Mouse (Mus musculus) CH12.LX (cell line): Measurements from ENCODE around the gene Sptbn1. TPM values are rescaled to one million over a fixed set of nuclear protein-coding genes. Genes with fewer than 3 reads are reported as not detected.

Source experiments
- DNase-seq: peaks from one replicate; pipeline ENCODE4 v3.0.0-alpha.2; 2013; ENCODE audit errors: extremely low read depth
- H3K27ac ChIP-seq: 2 replicates; pipeline ENCODE4 v1.5.1; 2012; ENCODE audit warnings: low read depth, mild to moderate bottlenecking, control low read depth, moderate library complexity; ENCODE audit not compliant: insufficient read depth
- H3K27me3 ChIP-seq: replicated peaks from 2 replicates; pipeline ENCODE3; 2012; ENCODE audit warnings: inconsistent platforms
- H3K36me3 ChIP-seq, 2 experiments: replicated peaks in 1 of 2; 2 replicates each; pipeline versions ENCODE3 to v1.6.1; 2012; ENCODE audit warnings: inconsistent platforms in 1 of 2, low read length in 1 of 2, mild to moderate bottlenecking in 1 of 2, mixed read lengths in 1 of 2, moderate library complexity in 1 of 2; ENCODE audit not compliant: control insufficient read depth in 1 of 2, insufficient read depth in 1 of 2
- H3K4me1 ChIP-seq, 2 experiments: 2 replicates each; pipeline ENCODE4 v1.6.1; 2012; ENCODE audit warnings: inconsistent platforms in 1 of 2, moderate library complexity in 1 of 2; ENCODE audit not compliant: insufficient read depth in 2 of 2, control insufficient read depth in 1 of 2
- H3K4me2 ChIP-seq: 2 replicates; pipeline ENCODE4 v1.6.1; 2012; ENCODE audit warnings: low read depth, mild to moderate bottlenecking, control low read depth; ENCODE audit not compliant: poor library complexity, insufficient read depth, severe bottlenecking
- H3K4me3 ChIP-seq, 3 experiments: fragments of 150-350 bp in 1 of 3; sonication (generic) in 1 of 3; replicated peaks in 1 of 3; 2 replicates each; pipeline versions ENCODE3 to v1.5.1; 2011 to 2012; ENCODE audit warnings: low read depth in 2 of 3, low read length in 2 of 3, mild to moderate bottlenecking in 2 of 3, moderate library complexity in 2 of 3, control low read depth in 1 of 3, improper control_type of control experiment in 1 of 3, inconsistent platforms in 1 of 3, mixed read lengths in 1 of 3; ENCODE audit not compliant: poor library complexity in 1 of 3
- H3K79me2 ChIP-seq: replicated peaks from 2 replicates; pipeline ENCODE4 v1.6.1; 2012; ENCODE audit warnings: mild to moderate bottlenecking, moderate library complexity; ENCODE audit not compliant: control insufficient read depth, poor library complexity, insufficient read depth, severe bottlenecking; ENCODE audit errors: extremely low read depth
- H3K9ac ChIP-seq: 2 replicates; pipeline ENCODE4 v1.6.1; 2012; ENCODE audit warnings: low read depth, mild to moderate bottlenecking, control low read depth, moderate library complexity; ENCODE audit not compliant: insufficient read depth
- H3K9me3 ChIP-seq: replicated peaks from 2 replicates; pipeline ENCODE3; 2012; ENCODE audit warnings: low read length, inconsistent platforms, mixed read lengths
- CHD1 ChIP-seq: IDR thresholded peaks from 2 replicates; pipeline ENCODE4 v1.6.1; 2012; ENCODE audit warnings: low read depth, low read length, improper control_type of control experiment, inconsistent platforms
- CHD2 ChIP-seq: IDR thresholded peaks from 2 replicates; pipeline ENCODE4 v1.6.1; 2011; ENCODE audit warnings: low read length, improper control_type of control experiment
- E2F4 ChIP-seq: IDR thresholded peaks from 2 replicates; pipeline ENCODE4 v1.6.1; 2011; ENCODE audit warnings: low read depth, low read length, improper control_type of control experiment; ENCODE audit not compliant: insufficient replicate concordance
- ELF1 ChIP-seq: IDR thresholded peaks from 2 replicates; pipeline ENCODE4 v1.6.1; 2014; ENCODE audit warnings: low read depth, mild to moderate bottlenecking, inconsistent platforms, low read length, improper control_type of control experiment
- ETS1 ChIP-seq: conservative IDR thresholded peaks from 2 replicates; pipeline ENCODE4 v1.6.1; 2012; ENCODE audit warnings: low read depth, mild to moderate bottlenecking, inconsistent platforms, low read length, improper control_type of control experiment, moderate library complexity
- HCFC1 ChIP-seq: IDR thresholded peaks from 2 replicates; pipeline ENCODE4 v1.6.1; 2012; ENCODE audit warnings: low read depth, mild to moderate bottlenecking, inconsistent platforms, low read length, improper control_type of control experiment
- MEF2A ChIP-seq: IDR thresholded peaks from 2 replicates; pipeline ENCODE4 v1.6.1; 2014; ENCODE audit warnings: low read depth, mild to moderate bottlenecking, inconsistent platforms, low read length, improper control_type of control experiment, borderline replicate concordance
- MXI1 ChIP-seq: IDR thresholded peaks from 2 replicates; pipeline ENCODE4 v1.6.1; 2011; ENCODE audit warnings: mild to moderate bottlenecking, low read depth, low read length, improper control_type of control experiment
- NELFE ChIP-seq: IDR thresholded peaks from 2 replicates; pipeline ENCODE4 v1.6.1; 2011; ENCODE audit warnings: low read depth, low read length, improper control_type of control experiment
- NRF1 ChIP-seq: IDR thresholded peaks from 2 replicates; pipeline ENCODE4 v1.6.1; 2014; ENCODE audit warnings: low read depth, mild to moderate bottlenecking, inconsistent platforms, low read length, improper control_type of control experiment, moderate library complexity
- POLR2A ChIP-seq: IDR thresholded peaks from 2 replicates; pipeline ENCODE4 v1.6.1; 2011; ENCODE audit warnings: low read depth, mild to moderate bottlenecking, improper control_type of control experiment, low read length
- POLR2AphosphoS2 ChIP-seq: IDR thresholded peaks from 2 replicates; pipeline ENCODE4 v1.6.1; 2011; ENCODE audit warnings: low read depth, low read length, improper control_type of control experiment
- RCOR1 ChIP-seq: conservative IDR thresholded peaks from 2 replicates; pipeline ENCODE4 v1.6.1; 2012; ENCODE audit warnings: low read depth, mild to moderate bottlenecking, inconsistent platforms, low read length, improper control_type of control experiment
- SIN3A ChIP-seq: IDR thresholded peaks from 2 replicates; pipeline ENCODE4 v1.6.1; 2012; ENCODE audit warnings: low read length, improper control_type of control experiment, inconsistent platforms
- SMC3 ChIP-seq: IDR thresholded peaks from 2 replicates; pipeline ENCODE4 v1.6.1; 2011; ENCODE audit warnings: low read depth, low read length, improper control_type of control experiment
- UBTF ChIP-seq: IDR thresholded peaks from 2 replicates; pipeline ENCODE4 v1.6.1; 2012; ENCODE audit warnings: low read depth, mild to moderate bottlenecking, inconsistent platforms, low read length, improper control_type of control experiment, moderate library complexity
- USF2 ChIP-seq: conservative IDR thresholded peaks from 2 replicates; pipeline ENCODE4 v1.6.1; 2011; ENCODE audit warnings: low read depth, low read length, improper control_type of control experiment
- ZNF384 ChIP-seq: IDR thresholded peaks from 2 replicates; pipeline ENCODE4 v1.6.1; 2012; ENCODE audit warnings: low read depth, low read length, improper control_type of control experiment, inconsistent platforms
- dilution Hi-C: fragments of 300-500 bp; cut with MboI; formaldehyde crosslinking; loops from 2 replicates; pipeline ENCODE4 v1.14.3; 2020; ENCODE audit warnings: low sequenced_read_pairs; ENCODE audit not compliant: extremely low pct_unique_long_range_greater_than_20kb, extremely low pct_ligation_motif_present
- in situ Hi-C: fragments of 300-500 bp; cut with MboI; formaldehyde crosslinking; loops from 3 replicates; pipeline ENCODE4 v1.14.3; 2019; ENCODE audit warnings: low sequenced_read_pairs, low pct_ligation_motif_present, low pct_unique_long_range_greater_than_20kb, mixed read lengths
- polyA plus RNA-seq: library from polyadenylated mRNA; unstranded; fragments of >175 nt; gene quantifications from 2 replicates; pipeline ENCODE4 v1.2.1, GENCODE M21; 2012; ENCODE audit warnings: low read depth; ENCODE audit not compliant: insufficient read length
- total RNA-seq, 2 experiments: library from RNA; depleted of rRNA; stranded (reverse); fragments of 300-350 nt in 1 of 2; fragments of >200 nt in 1 of 2; gene quantifications; 2 replicates each; pipeline ENCODE4 v1.2.3; 2012 to 2014

Gene Sptbn1
- total and polyA plus RNA-seq, 3 experiments = 38.2 to 54.7 (median 43.7) TPM

- in situ Hi-C loops = no loop called here
- Histone ChIP-seq H3K27ac (no peak overlapping the region), H3K9me3 (no peaks in the 10 kb centered on the region), H3K4me2 (no peak overlapping the region), H3K79me2 (peaks cover 15% of the 10 kb centered on the region), H3K27me3 (no peaks in the 10 kb centered on the region), H3K4me3 (no peak overlapping the region), H3K9ac (no peak overlapping the region), H3K4me1 (peaks cover 20 to 91% of the 10 kb centered on the region in 2 experiments), H3K36me3 (peaks cover 0 to 25% of the 10 kb centered on the region in 2 experiments)
- TF ChIP-seq ELF1 (no peak), MEF2A (no peak), POLR2AphosphoS2 (no peak), HCFC1 (no peak), POLR2A (no peak), USF2 (no peak), CHD2 (no peak), ZNF384 (no peak), NELFE (no peak), UBTF (no peak), SMC3 (no peak), SIN3A (no peak), E2F4 (no peak), NRF1 (no peak), MXI1 (no peak)
- dilution Hi-C loops = no loop called here
- DNase-seq = no peak
Observed at GRCm38 (mm10) chr11:30186902-30187470, 81.0 kb downstream of the Sptbn1 start.

GRCm38 (mm10) chr11:30184527-30184926, 83.4 kb downstream of the Sptbn1 start:
- Histone ChIP-seq H3K4me2 (no peak overlapping the region), H3K9me3 (no peaks in the 10 kb centered on the region), H3K4me3 (no peak overlapping the region), H3K27ac (no peak overlapping the region), H3K36me3 (peaks cover 0 to 42% of the 10 kb centered on the region in 2 experiments), H3K27me3 (no peaks in the 10 kb centered on the region), H3K9ac (no peak overlapping the region), H3K4me1 (peaks cover 20 to 67% of the 10 kb centered on the region in 2 experiments), H3K79me2 (peaks cover 3% of the 10 kb centered on the region; the same call in 1 of the 2 replicates)
- in situ Hi-C loops = no loop called here
- TF ChIP-seq CHD1 (no peak), ELF1 (no peak), ETS1 (no peak), RCOR1 (no peak), HCFC1 (no peak), POLR2A (no peak)
- no peak for DNase-seq
- dilution Hi-C loops = no loop called here
